ENCODE assay signal across 8 mouse cellular contexts in genomic region chr13:56647597-56648405, GRCm38 (mm10). TPM values are rescaled to one million over a fixed set of nuclear protein-coding genes. Genes with fewer than 3 reads are reported as not detected.
DNase-seq lines count a peak whose midpoint lies in the region; ATAC-seq lines count a peak whose summit lies in the region.

No protein-coding gene starts in this region.

- H3K9ac ChIP-seq in kidney, embryonic 15.5 days = no peak overlapping the region

- ATAC-seq in kidney, embryonic 15.5 days (replicated peaks; ENCODE audit: low FRiP score) = peak; percentile 44; the same call in 1 of the 2 replicates
- ATAC-seq in CD4-positive, CD25-positive, alpha-beta regulatory T cell, adult 4 months = no peak

- H3K27me3 ChIP-seq in heart, embryonic 10.5 days (ENCODE audit: insufficient read depth, poor library complexity, severe bottlenecking) = 0 out of 2 replicates have a peak, but pooled peaks cover 2% of the 10 kb centered on the region
- no peaks in the 10 kb centered on the region for H3K27me3 ChIP-seq in kidney, embryonic 15.5 days

- no peaks in the 10 kb centered on the region for H3K9me3 ChIP-seq in heart, embryonic 10.5 days
- H3K9me3 ChIP-seq in kidney, embryonic 15.5 days (replicated peaks) = no peaks in the 10 kb centered on the region

- no peak overlapping the region for H3K4me2 ChIP-seq in kidney, embryonic 15.5 days

- no peaks in the 10 kb centered on the region for H3K36me3 ChIP-seq in heart, embryonic 10.5 days
- H3K36me3 ChIP-seq in kidney, embryonic 15.5 days = no peaks in the 10 kb centered on the region

- peak; percentile 87 for DNase-seq in MN1 (ENCODE audit: low spot score)
- DNase-seq in embryo, embryonic 9.5 days (ENCODE audit: extremely low spot score) = peak; percentile 32
- DNase-seq in heart, embryonic 10.5 days (ENCODE audit: low spot score) = peak; percentile 87
- DNase-seq in lung, postnatal 4 days = peak; percentile 70 to 90
- DNase-seq in left cerebral cortex, adult 18-20 months (ENCODE audit: low spot score in 2 of 2) = no peak
- no peak for DNase-seq in layer of hippocampus, postnatal 36 days

- WGBS in heart, embryonic 10.5 days = 61% methylated on average over 10 of the region's 10 CpGs
- 76% methylated on average over 10 of the region's 10 CpGs for WGBS in kidney, embryonic 15.5 days

- peaks cover 22% of the 10 kb centered on the region for H3K4me1 ChIP-seq in heart, embryonic 10.5 days
- H3K4me1 ChIP-seq in kidney, embryonic 15.5 days = peaks cover 41% of the 10 kb centered on the region

- H3K27ac ChIP-seq in heart, embryonic 10.5 days = peak overlapping the region; percentile 67; the same call in 1 of the 2 replicates
- peak overlapping the region; percentile 75 for H3K27ac ChIP-seq in kidney, embryonic 15.5 days

- H3K4me3 ChIP-seq in heart, embryonic 10.5 days = no peak overlapping the region
- H3K4me3 ChIP-seq in kidney, embryonic 15.5 days (replicated peaks) = no peak overlapping the region

RNA-seq across cellular contexts. Expression of gene Tgfbi, which starts 38.5 kb away (rescaled TPM):
- polyA plus RNA-seq in heart, embryonic 10.5 days (2016; fragmentation: Nextera tagmentation; extraction: Ambion mirVana) = 50.4 and 66.2 TPM in 2 replicates
- polyA plus RNA-seq in kidney, embryonic 15.5 days (2015; fragmentation: Nextera tagmentation; extraction: Ambion mirVana) = 121 and 135 TPM in 2 replicates
- total RNA-seq in left cerebral cortex, adult 18-20 months (2021) = 1 to 10 TPM; 3.4 to 4.0 TPM
- under 1 TPM; 0.40 to 0.75 TPM for polyA plus RNA-seq in CD4-positive, CD25-positive, alpha-beta regulatory T cell, adult 4 months (2017; shearing (Covaris generic))
- 1 to 10 TPM; 2.8 to 3.4 TPM for total RNA-seq in layer of hippocampus, postnatal 36 days (2021)

RNA-seq across cellular contexts. Expression of gene Smad5, which starts 55.0 kb away (rescaled TPM):
- 20.7 and 23.0 TPM in 2 replicates for polyA plus RNA-seq in heart, embryonic 10.5 days (2016; fragmentation: Nextera tagmentation; extraction: Ambion mirVana)
- polyA plus RNA-seq in kidney, embryonic 15.5 days (2015; fragmentation: Nextera tagmentation; extraction: Ambion mirVana) = 33.3 and 34.6 TPM in 2 replicates
- 10 to 100 TPM; 22.7 TPM for total RNA-seq in left cerebral cortex, adult 18-20 months (2021)
- polyA plus RNA-seq in CD4-positive, CD25-positive, alpha-beta regulatory T cell, adult 4 months (2017; shearing (Covaris generic)) = 10 to 100 TPM; 10.3 to 10.7 TPM
- total RNA-seq in layer of hippocampus, postnatal 36 days (2021) = 10 to 100 TPM; 26.5 to 32.7 TPM

Comparison
In these comparisons a context has a peak if more than half of its experiments do, and no peak if none do; other contexts are left out.
1. DNase-seq: peak in MN1 (single experiment), embryo, embryonic 9.5 days (single experiment), heart, embryonic 10.5 days (single experiment) and lung, postnatal 4 days (2 of 2); none in left cerebral cortex, adult 18-20 months (0 of 2) and layer of hippocampus, postnatal 36 days (0 of 2).
2. RNA of gene Tgfbi, which starts 38.5 kb away (polyA plus RNA-seq): 121 to 135 TPM in kidney, embryonic 15.5 days and 50.4 to 66.2 TPM in heart, embryonic 10.5 days; 0.40 to 0.75 TPM in CD4-positive, CD25-positive, alpha-beta regulatory T cell, adult 4 months; every median in the first group is over 10 times any median in the second.